Mouse (Mus musculus): ENCODE results near the gene Fam187a. TPM values are rescaled to one million over a fixed set of nuclear protein-coding genes. Genes with fewer than 3 reads are reported as not detected.
A peak's percentile ranks its signal among the peaks of the same experiment; 100 is the strongest.

Gene Fam187a
- polyA plus RNA-seq, 1 experiment from 2014 or later, result not detected

GRCm38 (mm10) chr11:102924557-102925350, 39.8 kb downstream of the Fam187a start, which contains the start of gene Kif18b:
Gene Kif18b (minus strand): TSS chr11:102925124.
- H3K9ac ChIP-seq, result peak within 1 kb of the TSS; percentile 45
- H3K4me1 ChIP-seq, result peaks cover 25% of the 10 kb centered on the region
- under 1% methylated on average over 62 of the region's 62 CpGs for WGBS
- H3K9me3 ChIP-seq (replicated peaks), result no peaks in the 10 kb centered on the region
- ATAC-seq (ENCODE audit: insufficient number of reproducible peaks, low FRiP score, low TSS enrichment, low read depth), result peak; percentile 92
- H3K4me3 ChIP-seq (replicated peaks), result peak within 1 kb of the TSS; percentile 79
- H3K4me2 ChIP-seq (replicated peaks), result peak within 1 kb of the TSS; percentile 73
- H3K27ac ChIP-seq (replicated peaks), result peak within 1 kb of the TSS; percentile 90
- no peaks in the 10 kb centered on the region for H3K27me3 ChIP-seq
- no peaks in the 10 kb centered on the region for H3K36me3 ChIP-seq

GRCm38 (mm10) chr11:102925351-102925717, 40.4 kb downstream of the Fam187a start:
- Histone ChIP-seq H3K27me3 (no peaks in the 10 kb centered on the region), H3K4me2 (replicated peaks) (peak overlapping the region; percentile 73), H3K4me3 (replicated peaks) (peak overlapping the region; percentile 79), H3K36me3 (no peaks in the 10 kb centered on the region), H3K27ac (replicated peaks) (peak overlapping the region; percentile 90), H3K9me3 (replicated peaks) (no peaks in the 10 kb centered on the region), H3K4me1 (peaks cover 25% of the 10 kb centered on the region), H3K9ac (peak overlapping the region; percentile 45)
- 1% methylated on average over 10 of the region's 10 CpGs for WGBS
- no peak for ATAC-seq (ENCODE audit: insufficient number of reproducible peaks, low FRiP score, low TSS enrichment, low read depth)

- no peak overlapping the region for H3K4me2 ChIP-seq (replicated peaks)
- H3K27ac ChIP-seq (replicated peaks), result no peak overlapping the region
- H3K4me3 ChIP-seq (replicated peaks), result no peak overlapping the region
- ATAC-seq (ENCODE audit: insufficient number of reproducible peaks, low FRiP score, low TSS enrichment, low read depth), result no peak
- no peaks in the 10 kb centered on the region for H3K9me3 ChIP-seq (replicated peaks)
- no peaks in the 10 kb centered on the region for H3K27me3 ChIP-seq
- no peaks in the 10 kb centered on the region for H3K36me3 ChIP-seq
- H3K9ac ChIP-seq, result no peak overlapping the region
- no peaks in the 10 kb centered on the region for H3K4me1 ChIP-seq
- 82% methylated on average over 10 of the region's 10 CpGs for WGBS
These were observed 45.7 kb downstream of the Fam187a start for GRCm38 (mm10) chr11:102930672-102931071.

GRCm38 (mm10) chr11:102936272-102936671, 51.3 kb downstream of the Fam187a start:
- Histone ChIP-seq H3K27me3 (peaks cover 3% of the 10 kb centered on the region; the same call in 1 of the 2 replicates), H3K4me3 (replicated peaks) (no peak overlapping the region), H3K4me1 (peaks cover 17% of the 10 kb centered on the region), H3K27ac (replicated peaks) (no peak overlapping the region), H3K36me3 (no peaks in the 10 kb centered on the region), H3K9ac (no peak overlapping the region), H3K9me3 (replicated peaks) (no peaks in the 10 kb centered on the region), H3K4me2 (replicated peaks) (no peak overlapping the region)
- 41% methylated on average over 4 of the region's 4 CpGs for WGBS
- no peak for ATAC-seq (ENCODE audit: insufficient number of reproducible peaks, low FRiP score, low TSS enrichment, low read depth)

Other genes starting within 250 kb of the Fam187a start
- 0.58 and 0.80 TPM in 2 replicates for gene Meioc, start 221.5 kb upstream of the Fam187a start, polyA plus RNA-seq (2015; fragmentation: Nextera tagmentation; extraction: Ambion mirVana)
- 40.4 and 41.6 TPM in 2 replicates for gene Ccdc43, start 187.4 kb upstream of the Fam187a start, polyA plus RNA-seq (2015; fragmentation: Nextera tagmentation; extraction: Ambion mirVana)
- gene Adam11, start 123.7 kb upstream of the Fam187a start, polyA plus RNA-seq (2015; fragmentation: Nextera tagmentation; extraction: Ambion mirVana), result 7.1 and 7.8 TPM in 2 replicates
- gene Gjc1, start 65.5 kb upstream of the Fam187a start, polyA plus RNA-seq (2015; fragmentation: Nextera tagmentation; extraction: Ambion mirVana), result 58.3 and 60.5 TPM in 2 replicates
- gene Higd1b, start 49.3 kb upstream of the Fam187a start, polyA plus RNA-seq (2015; fragmentation: Nextera tagmentation; extraction: Ambion mirVana), result 1.1 and 2.1 TPM in 2 replicates
- gene Eftud2, start 4.2 kb upstream of the Fam187a start, polyA plus RNA-seq (2015; fragmentation: Nextera tagmentation; extraction: Ambion mirVana), result 154 and 167 TPM in 2 replicates
- 2.0 and 5.5 TPM in 2 replicates for gene Ccdc103, start 4.0 kb upstream of the Fam187a start, polyA plus RNA-seq (2015; fragmentation: Nextera tagmentation; extraction: Ambion mirVana)
- 0.39 and 0.51 TPM in 2 replicates for gene Gfap, start 15.7 kb downstream of the Fam187a start, polyA plus RNA-seq (2015; fragmentation: Nextera tagmentation; extraction: Ambion mirVana)
- gene Kif18b, start 40.0 kb downstream of the Fam187a start, polyA plus RNA-seq (2015; fragmentation: Nextera tagmentation; extraction: Ambion mirVana), result 8.0 and 8.8 TPM in 2 replicates
- 2.7 and 4.1 TPM in 2 replicates for gene C1ql1, start 61.5 kb downstream of the Fam187a start, polyA plus RNA-seq (2015; fragmentation: Nextera tagmentation; extraction: Ambion mirVana)
- gene Nmt1, start 143.0 kb downstream of the Fam187a start, polyA plus RNA-seq (2015; fragmentation: Nextera tagmentation; extraction: Ambion mirVana), result 49.5 and 52.9 TPM in 2 replicates
- 144 and 158 TPM in 2 replicates for gene Dcakd, start 143.2 kb downstream of the Fam187a start, polyA plus RNA-seq (2015; fragmentation: Nextera tagmentation; extraction: Ambion mirVana)
- gene Plcd3, start 216.5 kb downstream of the Fam187a start, polyA plus RNA-seq (2015; fragmentation: Nextera tagmentation; extraction: Ambion mirVana), result 7.6 and 9.0 TPM in 2 replicates
- gene Acbd4, start 216.5 kb downstream of the Fam187a start, polyA plus RNA-seq (2015; fragmentation: Nextera tagmentation; extraction: Ambion mirVana), result 23.4 and 27.9 TPM in 2 replicates
- gene Hexim1, start 231.1 kb downstream of the Fam187a start, polyA plus RNA-seq (2015; fragmentation: Nextera tagmentation; extraction: Ambion mirVana), result 5.9 and 6.1 TPM in 2 replicates
- 14.0 and 14.1 TPM in 2 replicates for gene Hexim2, start 247.3 kb downstream of the Fam187a start, polyA plus RNA-seq (2015; fragmentation: Nextera tagmentation; extraction: Ambion mirVana)